Mouse (Mus musculus) lung, postnatal 25 days (tissue): ENCODE measurements at regions not wholly inside any gene's neighbourhood (a gene's known extent, or its start where the extent isn't known, plus 50 kb on each side); places are given as distances from the start of the nearest gene placed in this dataset.

Experiments
- DNase-seq: peaks from one replicate; pipeline ENCODE4 v3.0.0; 2022; ENCODE audit warnings: low spot score

DNA sequence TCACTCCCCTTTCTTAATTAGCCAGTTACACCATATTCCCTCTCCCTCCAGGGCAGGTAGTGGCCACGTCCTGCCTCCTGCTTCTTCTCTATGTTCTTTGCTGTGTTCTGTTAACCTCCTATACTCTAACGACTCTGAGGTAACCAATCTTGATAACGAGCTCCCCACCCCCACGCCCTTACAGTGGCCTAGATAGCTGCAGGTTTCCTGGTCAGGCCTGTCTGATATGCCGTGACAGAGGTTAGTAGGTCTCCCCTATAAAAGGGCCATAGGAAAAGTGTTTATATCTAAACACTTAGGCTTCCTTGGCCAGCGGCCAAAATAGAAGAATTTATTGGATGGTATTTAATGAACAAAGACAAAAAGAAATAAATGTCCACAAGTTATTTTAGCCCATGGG lies 296.3 kb upstream of the Gadl1 start:
- DNase-seq, result no peak

DNA sequence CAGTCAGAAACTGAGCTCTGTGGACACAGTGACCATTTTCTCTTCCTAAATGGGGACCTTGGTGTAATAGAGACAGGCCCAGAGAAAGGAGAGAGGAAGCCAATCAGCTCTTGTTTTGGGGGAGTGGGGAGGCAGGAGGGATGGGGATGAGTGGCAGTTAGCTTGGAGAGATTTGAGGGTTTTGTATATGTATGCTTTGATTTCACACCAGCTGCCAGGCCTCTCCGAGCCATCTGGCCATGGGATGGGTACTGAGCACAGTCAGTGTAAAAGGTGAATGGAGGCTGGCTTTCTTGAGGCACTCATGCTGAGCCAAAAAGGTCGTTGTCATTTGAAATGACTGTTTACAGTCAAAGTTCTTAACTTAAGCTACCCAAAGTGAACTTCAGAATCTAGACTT lies 295.2 kb upstream of the Gadl1 start:
- DNase-seq, result no peak

DNA sequence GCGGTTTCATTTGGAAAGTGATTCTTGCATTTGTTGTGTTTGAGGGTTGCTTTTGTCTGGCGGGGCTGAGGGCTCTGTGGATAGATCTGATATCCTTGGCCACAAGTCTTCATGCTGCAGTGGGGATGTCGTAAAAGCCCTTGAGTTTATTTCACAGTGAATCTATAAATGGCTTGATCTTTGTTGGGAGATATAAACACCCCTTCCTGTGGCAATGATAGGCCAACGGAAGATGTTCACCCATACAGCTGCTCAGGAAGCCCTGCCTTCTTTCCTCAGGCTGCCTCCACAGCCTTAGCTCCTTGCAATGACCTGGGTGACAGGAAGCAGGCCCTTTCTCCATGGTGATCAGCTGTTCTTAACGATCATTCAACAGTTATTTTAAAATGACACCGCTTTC lies 291.3 kb upstream of the Gadl1 start:
- DNase-seq, result peak; percentile 60

DNA sequence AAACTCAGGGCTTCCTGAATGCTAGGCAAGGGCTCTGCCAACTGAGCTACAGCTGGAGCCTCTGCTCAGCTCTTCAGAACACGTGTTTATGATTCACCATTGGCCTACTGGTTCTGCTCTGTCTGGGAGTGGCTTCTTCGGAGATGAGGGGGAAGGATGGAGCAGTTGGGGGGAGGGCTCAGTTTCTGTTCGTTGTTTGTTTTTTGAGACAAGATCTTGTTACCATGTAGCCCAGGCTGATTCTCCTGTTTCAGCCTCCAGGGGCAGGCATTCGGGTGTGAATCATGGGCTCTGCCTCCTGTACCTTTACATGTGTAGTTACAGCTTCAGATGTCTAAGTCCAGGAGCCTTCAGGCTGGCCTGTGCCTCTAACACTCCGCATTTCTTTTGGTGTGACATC lies 285.3 kb upstream of the Gadl1 start:
- peak; percentile 49 for DNase-seq

DNA sequence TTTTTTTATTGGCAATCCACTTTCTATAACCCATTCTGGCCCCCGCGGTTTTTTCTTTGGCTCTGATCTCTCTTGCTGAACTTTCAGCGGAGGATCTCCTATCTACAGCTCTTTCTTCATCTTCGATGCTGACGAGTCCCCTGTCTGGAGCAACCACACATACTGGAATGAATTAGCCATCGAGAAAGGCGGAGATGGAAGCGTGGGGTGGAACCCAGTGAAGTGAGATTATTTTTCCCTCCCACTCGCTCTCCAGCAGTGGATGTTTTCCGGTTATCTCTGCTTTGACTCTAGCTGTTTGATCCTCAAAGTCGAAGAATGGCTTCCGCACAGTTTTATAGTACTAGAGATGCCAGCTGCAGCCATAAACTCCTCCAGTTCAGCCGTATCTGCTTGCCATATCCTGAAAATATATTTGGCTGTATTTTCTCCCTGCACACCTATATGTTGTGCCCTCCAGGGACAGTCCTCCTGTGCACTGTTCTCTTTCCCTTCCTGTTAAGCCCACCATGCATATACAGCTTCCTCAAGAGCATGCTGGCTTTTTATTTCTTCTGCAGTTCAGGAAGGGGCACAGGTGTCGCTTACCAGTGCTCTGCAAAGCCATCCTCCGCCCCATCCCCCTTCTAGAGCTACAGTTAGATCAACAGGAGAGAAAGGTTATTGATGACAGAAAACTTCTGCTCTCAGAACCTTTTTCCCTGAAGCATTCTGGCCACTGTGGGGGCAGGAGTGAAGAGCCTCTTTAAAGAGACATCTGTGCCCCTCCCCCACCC lies 284.3 kb upstream of the Gadl1 start:
- DNase-seq, result no peak

DNA sequence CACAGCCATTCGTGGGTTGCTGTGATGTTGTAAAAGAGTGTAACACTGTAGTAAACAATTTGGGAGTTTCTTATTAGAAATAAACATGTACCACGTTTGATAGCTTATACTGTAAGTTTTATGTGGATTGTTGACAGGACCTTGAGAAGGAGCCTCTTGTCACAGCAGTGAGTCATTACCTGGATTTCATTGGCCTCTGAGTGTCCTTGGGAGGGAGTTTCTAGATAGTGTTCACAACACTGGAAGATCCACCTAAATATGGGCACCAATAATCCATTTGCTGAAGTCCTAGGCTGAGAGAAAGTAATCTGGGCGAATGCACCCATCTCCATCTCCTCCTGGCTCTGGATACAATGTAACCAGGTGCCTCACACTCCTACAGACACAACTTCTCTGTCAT lies 281.7 kb upstream of the Gadl1 start:
- no peak for DNase-seq

DNA sequence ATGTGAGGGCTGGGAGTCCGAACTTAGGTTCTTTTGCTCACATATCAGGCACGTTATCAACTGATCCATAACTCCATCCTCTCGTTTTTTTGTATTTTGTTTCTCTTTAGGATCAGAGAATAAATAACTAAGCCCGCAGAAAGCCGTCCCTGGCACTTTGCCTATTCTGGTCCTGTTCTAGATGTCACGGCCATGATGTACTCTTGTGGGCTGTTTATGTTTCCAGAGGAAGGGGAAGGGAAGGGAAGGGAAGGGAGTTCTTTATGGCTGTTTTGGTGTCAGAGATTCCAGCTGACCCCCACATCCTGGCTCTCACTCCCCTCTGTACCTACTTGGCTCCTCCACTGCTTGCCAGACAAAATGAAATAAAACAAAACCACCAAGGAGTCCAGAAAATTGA lies 272.1 kb upstream of the Gadl1 start:
- peak; percentile 76 for DNase-seq

DNA sequence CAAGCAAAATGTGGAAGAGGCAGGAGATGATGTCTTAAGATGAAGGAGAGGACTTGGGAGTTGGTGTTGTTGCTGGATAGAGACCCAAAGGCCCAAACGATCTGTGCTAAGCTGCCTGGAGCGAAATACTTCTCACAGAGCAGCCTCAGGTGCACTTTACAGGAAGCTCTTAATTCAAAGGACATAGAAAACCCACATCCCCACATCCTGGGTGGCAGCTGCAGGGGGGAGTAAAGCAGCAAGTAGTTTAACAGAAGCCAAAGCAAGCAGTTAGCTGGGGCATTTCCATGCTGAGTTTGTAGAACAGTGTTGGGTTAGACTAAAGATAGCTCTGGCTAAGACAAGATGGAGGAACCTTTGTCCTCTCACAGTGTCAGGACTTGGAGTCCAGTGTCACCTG lies 268.5 kb upstream of the Gadl1 start:
- DNase-seq, result no peak

DNA sequence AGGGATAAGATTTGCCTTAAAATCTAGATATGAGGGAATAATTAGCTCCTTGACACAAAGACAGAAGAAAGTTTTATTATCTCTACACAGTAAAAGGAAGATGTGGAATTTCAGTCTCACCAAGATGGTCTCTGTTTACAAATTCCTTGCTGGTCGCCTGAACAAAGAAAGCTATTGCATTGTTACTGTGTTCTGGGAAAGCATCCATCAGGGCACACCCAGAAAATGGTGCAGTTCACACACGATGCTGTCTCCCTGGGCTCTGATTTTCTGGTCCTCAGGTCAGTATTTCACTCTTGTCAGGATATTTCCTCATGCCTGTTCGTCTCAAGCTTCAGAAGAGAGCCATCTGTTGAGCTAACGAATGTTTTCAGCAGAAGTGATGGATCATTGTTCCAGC lies 267.2 kb upstream of the Gadl1 start:
- peak; percentile 48 for DNase-seq

DNA sequence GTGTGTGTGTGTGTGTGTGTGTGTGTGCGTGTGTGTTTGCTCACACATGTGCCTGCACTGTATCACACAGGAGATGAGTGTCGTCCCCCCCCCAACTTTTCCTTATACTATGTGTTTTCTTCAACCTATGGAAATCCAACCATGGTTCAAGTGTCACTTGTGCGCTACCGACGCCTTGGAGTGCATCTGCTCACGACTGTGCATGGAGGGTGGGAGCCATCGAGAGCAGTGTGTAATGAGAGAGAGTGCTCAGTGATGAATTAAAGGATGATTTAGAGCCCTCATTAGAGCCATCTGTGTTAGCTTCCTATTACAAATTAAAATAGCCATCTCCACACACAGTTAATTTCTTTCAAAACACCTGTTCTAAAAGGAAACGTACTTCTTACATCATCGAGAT lies 264.3 kb upstream of the Gadl1 start:
- DNase-seq, result no peak

DNA sequence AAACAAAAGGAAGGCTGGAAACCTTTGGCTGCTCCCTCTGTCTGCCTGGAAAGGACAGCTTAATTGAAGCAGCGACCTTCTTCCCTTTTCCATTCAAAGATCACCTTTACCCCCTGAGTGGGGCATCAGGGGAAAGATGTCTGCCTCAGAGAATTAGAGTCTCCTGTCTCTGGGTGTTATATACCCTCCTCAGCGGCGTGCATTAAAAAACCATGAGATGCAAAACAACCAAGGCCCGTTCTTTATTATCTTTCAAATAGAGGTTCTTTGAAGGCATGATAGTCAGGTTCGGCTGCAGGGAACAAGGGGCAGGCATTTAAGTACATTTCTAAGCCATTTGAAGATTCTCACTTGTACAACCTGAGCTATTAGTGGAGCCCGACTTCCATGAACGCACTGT lies 263.0 kb upstream of the Gadl1 start:
- DNase-seq, result no peak

DNA sequence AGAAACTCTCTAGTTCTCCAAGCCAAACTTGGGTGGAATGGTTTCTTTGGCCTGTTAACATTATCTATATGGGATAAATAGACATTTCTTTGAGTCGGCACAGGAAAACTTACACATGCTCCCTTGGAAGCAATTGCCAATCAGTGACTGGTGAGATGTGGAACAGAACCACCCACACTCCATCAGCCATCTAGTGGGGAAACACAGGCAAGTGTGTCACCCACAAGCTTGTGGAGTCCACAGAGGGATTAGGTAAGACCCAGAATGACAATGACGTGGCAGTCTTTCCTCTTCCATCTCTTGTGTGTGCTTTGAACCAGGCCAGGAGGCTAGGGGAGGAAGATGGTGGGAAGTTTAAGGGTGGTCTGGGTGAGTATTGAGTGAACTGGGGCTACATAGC lies 257.5 kb upstream of the Gadl1 start:
- no peak for DNase-seq

DNA sequence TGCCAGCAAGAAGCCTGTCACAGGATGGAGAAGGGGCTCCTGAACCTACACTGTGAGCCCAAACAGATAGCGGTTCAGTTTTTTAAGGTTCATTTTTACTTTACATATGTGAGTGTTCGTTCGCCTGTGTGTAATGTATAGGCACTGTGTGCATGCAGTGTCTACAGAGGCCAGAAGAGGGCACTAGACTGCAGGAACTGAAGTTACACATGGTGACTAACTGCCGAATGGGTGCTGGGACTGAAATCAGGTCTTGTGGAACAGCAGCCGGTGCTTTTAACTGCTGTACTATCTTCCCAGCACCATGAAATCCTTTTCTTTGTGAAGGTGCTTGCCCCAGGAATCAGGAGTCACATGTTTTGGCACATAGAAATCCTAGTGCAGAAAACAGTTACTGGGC lies 256.1 kb upstream of the Gadl1 start:
- DNase-seq, result no peak

DNA sequence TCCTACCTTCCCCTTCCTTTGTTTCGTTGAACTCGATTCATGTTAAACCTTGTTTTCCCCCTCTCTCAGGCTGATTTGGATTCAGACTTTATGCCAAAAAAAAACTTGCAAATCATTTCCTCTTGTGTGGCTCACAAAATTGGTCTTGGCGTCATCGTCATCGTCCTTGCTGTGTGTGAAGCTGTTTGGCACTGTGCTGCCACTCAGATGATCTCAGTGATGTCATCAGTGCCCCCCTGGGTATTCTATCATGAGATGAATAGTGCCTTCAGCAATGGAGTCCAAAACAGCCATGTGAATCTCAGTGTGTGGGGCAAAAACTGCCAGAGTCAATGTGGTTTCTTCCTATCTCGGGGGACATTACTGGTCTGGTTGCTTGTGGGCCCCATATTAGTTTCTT lies 254.3 kb upstream of the Gadl1 start:
- no peak for DNase-seq

DNA sequence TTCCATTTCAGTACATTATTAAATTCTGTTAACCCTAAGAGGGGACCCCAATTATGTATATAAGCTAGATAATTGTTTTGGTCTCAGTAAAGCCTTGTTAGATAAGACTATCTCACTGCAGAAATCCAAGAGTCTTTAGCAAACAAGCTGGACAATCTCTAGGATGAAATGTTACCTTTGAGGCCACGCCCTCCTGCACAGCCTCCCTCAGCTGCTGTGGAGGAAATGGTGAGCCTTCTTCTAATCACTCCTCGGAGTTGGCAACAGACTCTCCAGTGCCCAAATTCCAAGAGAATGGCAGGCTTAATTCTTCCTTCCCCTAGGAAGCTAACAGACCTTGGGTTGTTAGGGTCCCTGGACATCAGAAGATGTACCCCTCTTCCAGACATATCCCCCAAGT lies 252.7 kb upstream of the Gadl1 start:
- no peak for DNase-seq

DNA sequence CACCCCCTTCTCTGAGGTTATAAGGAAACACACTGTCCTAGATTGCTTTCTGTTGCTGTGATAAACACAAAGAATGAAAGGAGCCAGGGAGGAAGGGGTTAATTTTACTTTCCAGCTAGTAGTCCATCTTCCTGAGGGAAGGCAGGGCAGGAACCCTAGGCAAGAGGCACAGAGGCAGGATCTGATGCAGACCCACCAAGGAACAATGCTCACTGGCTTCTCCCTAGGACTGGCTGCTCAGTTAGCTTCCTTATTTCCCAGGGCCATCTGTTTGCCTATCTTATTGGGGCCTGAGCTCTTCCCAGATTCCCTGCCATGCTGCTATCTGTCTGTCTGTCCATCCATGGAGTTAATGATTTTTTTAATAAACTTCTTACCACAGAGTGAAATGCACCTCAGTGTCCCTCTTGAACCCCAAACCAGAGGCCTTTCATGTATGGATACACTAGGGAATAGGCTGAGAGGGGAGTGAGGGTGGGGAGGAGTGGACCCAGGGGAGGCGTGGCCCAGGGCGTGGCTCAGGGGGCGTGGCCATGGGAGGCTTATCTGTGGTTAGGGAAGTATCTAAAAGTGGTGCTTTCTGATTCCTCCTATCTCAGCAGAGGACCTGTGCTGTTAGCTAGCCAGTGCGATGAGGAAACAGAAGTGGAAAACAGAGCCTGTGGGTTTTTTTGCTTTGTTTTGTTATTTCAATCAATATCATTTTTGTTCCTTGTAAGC lies 252.1 kb upstream of the Gadl1 start:
- no peak for DNase-seq

DNA sequence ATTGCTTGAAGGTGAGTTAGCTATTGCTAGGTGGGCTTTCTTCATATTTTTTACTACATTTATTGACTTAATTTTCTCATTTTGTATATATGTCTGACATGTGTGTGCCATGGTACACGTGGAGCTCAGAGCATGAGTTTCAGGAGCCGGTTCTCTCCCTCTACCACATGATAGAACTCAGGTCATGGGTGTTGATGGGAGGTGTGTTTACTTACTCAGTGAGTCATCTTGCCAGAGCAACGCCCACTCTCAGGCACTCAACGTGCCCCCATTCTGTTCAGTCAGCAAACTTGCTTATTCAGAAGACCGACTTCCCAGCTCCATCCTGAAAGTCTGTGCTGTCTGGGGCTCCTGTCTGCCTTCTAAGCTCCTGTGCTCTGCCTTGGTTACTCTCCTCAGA lies 250.8 kb upstream of the Gadl1 start:
- no peak for DNase-seq

DNA sequence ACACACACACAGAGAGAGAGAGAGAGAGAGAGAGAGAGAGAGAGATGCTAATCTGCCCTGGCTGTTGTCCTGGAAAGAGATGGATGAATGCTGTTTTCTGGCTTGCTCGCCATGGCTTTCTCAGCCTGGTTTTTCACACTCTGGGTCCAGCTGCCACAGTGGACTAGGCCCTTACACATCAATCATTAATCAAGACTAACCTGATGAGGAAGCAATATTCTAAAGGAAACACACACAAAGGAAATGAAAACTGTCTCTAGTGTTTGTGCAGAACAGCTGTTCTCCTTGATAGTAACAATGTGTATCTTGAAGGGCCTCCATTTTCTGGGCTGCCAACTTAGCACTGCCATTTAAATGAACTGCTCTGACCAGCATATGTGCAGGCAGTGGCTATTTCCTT lies 248.9 kb upstream of the Gadl1 start:
- no peak for DNase-seq

DNA sequence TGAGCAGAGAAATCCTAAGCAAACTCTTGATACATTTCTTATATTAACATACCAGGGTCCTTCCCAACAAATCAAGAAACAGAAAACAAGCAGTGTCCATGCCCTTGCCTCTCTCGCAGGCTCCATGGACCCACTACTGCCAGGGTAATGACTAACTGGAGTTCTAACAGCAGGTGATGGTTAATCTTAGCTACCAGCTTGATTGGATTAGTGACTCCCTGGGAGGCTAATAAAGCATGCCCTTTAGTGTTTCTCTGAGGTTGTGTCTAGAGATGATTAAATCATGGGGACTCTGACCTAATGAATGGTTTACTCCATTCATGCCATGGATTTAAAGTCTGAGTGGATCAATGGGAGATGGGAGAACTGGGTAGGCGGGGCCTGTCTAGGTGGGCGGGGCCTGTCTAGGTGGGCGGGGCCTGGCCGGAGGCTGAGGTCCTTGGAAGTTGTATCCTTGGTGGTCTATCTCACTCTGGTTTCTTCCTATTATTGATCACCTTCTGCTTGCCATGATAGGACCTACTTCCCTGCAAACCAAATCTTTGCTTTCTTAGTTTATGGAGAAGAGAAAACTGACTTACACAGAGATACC lies 247.3 kb upstream of the Gadl1 start:
- no peak for DNase-seq

DNA sequence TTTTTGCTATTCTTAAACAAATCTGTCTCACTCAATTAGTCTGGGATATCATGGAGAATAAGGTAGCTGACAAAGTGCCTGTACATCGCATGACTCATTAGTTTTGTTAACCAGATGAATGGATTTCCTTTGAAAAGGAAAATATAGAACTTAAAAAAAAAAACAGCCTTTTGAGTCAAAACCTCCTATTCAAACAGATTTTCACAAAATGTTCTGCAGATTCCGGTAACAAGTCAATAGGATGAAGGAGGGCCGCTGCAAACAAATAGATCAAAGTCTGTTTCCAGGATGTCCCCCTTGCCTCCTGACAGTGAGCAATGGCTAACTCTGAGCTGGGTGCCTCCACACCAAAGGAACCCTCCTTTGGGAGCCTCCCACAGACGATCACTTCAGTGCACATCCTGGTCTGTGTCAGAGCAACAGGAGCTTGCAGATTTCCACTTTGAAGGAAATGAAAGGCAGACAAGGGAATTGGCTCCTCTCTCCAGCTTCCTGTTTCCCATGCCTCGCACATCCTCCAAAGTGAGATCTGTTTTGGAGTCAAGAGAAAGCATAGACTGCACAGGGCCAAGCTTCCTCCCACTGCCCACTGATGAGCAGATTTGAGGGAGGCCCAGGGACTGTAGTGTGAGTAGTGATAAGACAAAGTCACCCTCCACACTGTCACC lies 243.8 kb upstream of the Gadl1 start:
- peak; percentile 29 for DNase-seq

DNA sequence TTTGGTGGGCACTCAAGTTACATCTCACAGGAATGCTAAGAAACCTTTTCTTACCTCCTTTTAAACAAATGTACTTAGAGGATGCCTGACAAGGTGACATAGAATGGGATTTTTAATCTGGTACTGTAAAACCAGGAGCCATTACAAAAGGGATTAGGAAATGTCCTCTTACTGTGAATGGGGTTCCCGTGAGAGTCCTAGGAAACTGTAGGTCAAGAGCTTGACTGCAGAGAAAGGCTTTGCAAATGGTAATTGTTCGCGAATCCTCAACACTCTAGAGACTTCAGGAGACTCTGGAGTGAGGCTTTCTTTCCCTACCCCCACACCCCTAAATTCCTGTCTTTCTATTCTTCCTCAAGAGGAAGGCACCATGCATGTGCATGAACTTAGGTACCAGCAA lies 242.7 kb upstream of the Gadl1 start:
- DNase-seq, result no peak

DNA sequence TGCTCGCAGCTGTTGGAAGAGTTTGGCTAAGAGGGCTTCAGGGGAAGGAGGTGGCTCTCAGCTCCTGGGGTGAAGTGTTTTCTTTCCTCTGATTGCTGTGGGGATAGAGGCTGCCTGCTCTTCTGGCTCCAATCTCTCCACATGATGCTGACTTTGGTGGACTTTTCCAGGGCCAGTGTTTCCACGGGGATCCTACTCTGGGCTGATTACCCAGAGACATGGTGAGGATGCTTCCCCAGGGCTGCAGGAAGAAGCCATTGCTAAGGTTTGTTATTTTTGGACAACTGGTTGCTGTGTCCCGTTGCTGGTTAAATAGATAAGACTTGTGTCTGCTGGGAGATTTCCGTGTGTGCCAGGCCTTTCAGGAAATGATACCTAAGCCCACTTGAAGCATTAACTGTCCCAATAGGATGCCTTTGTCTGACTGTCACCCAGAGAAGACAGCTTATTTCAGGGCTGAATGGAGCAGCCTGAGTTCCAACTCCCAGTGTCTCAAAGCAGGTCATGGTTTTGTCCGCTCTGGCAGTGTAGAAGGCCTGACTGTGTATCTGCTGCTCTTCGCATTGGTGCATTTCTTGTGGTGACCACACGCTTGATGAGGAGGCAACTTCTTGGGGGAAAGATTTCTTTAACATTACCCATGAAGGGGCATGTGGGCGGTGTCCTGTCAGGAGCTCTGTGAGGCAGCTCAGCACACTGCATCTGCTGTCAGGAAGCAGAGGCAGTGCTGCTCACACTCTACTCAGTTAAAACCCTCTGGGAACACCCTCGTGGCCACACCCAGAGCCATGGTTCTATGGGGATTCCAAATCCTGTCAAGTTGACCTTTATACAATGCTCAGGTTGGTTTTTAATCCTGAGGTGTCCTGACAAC lies 228.3 kb upstream of the Gadl1 start:
- DNase-seq, result no peak
